Mouse (Mus musculus) R1 (cell line): ENCODE data around the gene Hipk1.

Source experiments
- DNase-seq: peaks from one replicate; pipeline ENCODE4 v3.0.0-alpha.2; 2018; ENCODE audit warnings: low read depth, low spot score

Hipk1 gene

GRCm38 (mm10) chr3:103746711-103747110 lies 44.7 kb downstream of the Hipk1 start:
- DNase-seq = no peak

- no peak for DNase-seq
Measured at GRCm38 (mm10) chr3:103745001-103745770, 46.2 kb downstream of the Hipk1 start.

GRCm38 (mm10) chr3:103743208-103743607 lies 48.2 kb downstream of the Hipk1 start:
- no peak for DNase-seq

GRCm38 (mm10) chr3:103740342-103740741 lies 51.0 kb downstream of the Hipk1 start:
- DNase-seq = peak; percentile 60

GRCm38 (mm10) chr3:103739329-103739728 lies 52.0 kb downstream of the Hipk1 start, which contains the start of gene Gm10964:
Gm10964 (plus strand) TSS chr3:103739366.
- DNase-seq = no peak

- DNase-seq = peak; percentile 84
Measured at GRCm38 (mm10) chr3:103737778-103738571, 53.4 kb downstream of the Hipk1 start, which contains the start of gene Olfml3. Olfml3 (minus strand) TSS chr3:103738001.

GRCm38 (mm10) chr3:103737061-103737754 lies 54.2 kb downstream of the Hipk1 start:
- DNase-seq = no peak

- DNase-seq = no peak
Measured at GRCm38 (mm10) chr3:103735776-103736600, 55.4 kb downstream of the Hipk1 start.

- DNase-seq = no peak
Measured at GRCm38 (mm10) chr3:103734696-103735519, 56.5 kb downstream of the Hipk1 start.

- DNase-seq = peak; percentile 40
Measured at GRCm38 (mm10) chr3:103733799-103734695, 57.3 kb downstream of the Hipk1 start.

- no peak for DNase-seq
Measured at GRCm38 (mm10) chr3:103733176-103733575, 58.2 kb downstream of the Hipk1 start.

- no peak for DNase-seq
Measured at GRCm38 (mm10) chr3:103732116-103732515, 59.2 kb downstream of the Hipk1 start.

- no peak for DNase-seq
Measured at GRCm38 (mm10) chr3:103729850-103730249, 61.5 kb downstream of the Hipk1 start.

- no peak for DNase-seq
Measured at GRCm38 (mm10) chr3:103727813-103728326, 63.5 kb downstream of the Hipk1 start.

- no peak for DNase-seq
Measured at GRCm38 (mm10) chr3:103726642-103727041, 64.7 kb downstream of the Hipk1 start.

GRCm38 (mm10) chr3:103724137-103724536 lies 67.2 kb downstream of the Hipk1 start:
- DNase-seq = no peak

- no peak for DNase-seq
Measured at GRCm38 (mm10) chr3:103718728-103719127, 72.6 kb downstream of the Hipk1 start.

- no peak for DNase-seq
Measured at GRCm38 (mm10) chr3:103716774-103717760, 74.3 kb downstream of the Hipk1 start.
